Mouse (Mus musculus) cerebellum, adult 2 months (tissue): ENCODE data around the gene Cd2bp2.

Source experiments
- CTCF ChIP-seq: fragments of 200-500 bp; IDR thresholded peaks from 2 replicates; pipeline ENCODE4 v1.5.1; 2011; ENCODE audit warnings: low read depth, mild to moderate bottlenecking, control low read depth, low read length, moderate library complexity, borderline replicate concordance; ENCODE audit not compliant: insufficient read depth
- POLR2A ChIP-seq: fragments of 200-500 bp; IDR thresholded peaks from 2 replicates; pipeline ENCODE4 v1.6.1; 2011; ENCODE audit warnings: low read length, control low read depth, borderline replicate concordance; ENCODE audit not compliant: insufficient read depth

DNA sequence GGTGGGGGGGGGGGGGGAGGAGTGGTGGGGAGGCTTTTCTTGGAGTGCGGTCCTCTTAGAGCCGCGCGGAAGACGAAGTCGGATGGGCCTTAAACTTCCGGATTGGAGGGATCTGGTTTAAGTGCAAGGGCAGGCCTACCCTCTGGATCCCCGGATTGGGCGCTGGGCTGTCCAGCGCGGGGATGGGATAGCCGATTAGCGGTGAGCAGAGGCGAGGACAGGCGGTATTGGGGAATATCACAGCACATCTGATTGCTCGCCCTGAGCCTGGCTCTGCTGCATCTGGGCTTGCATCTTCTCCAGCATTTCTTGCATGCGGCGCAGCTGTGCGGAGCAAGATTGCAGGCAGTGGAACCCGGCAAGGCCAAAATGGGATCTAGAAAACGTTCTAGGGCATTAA is 18.7 kb upstream of the Cd2bp2 start:
- TF ChIP-seq POLR2A (no peak), CTCF (no peak)
